Comparison of ENCODE assay signal across 17 mouse cellular contexts in genomic region chr2:28776728-28777127, GRCm38 (mm10).
"Had no signal": no experiment of that assay in that cellular context is flagged by ENCODE, and none has a peak within 500 bp of the region (broad histone marks: within the 10 kb centered on the region; RNA-seq: fewer than 3 reads in every experiment).

No protein-coding gene starts in this region.

- H3K36me3 ChIP-seq: kidney, embryonic 15.5 days; limb, embryonic 13.5 days; midbrain, embryonic 10.5 days; neural tube, embryonic 13.5 days; stomach, embryonic 15.5 days had no signal

- H3K4me1 ChIP-seq: kidney, embryonic 15.5 days; stomach, embryonic 15.5 days had no signal

- H3K4me2 ChIP-seq: kidney, embryonic 15.5 days; limb, embryonic 13.5 days; liver, embryonic 11.5 days; neural tube, embryonic 13.5 days; stomach, embryonic 15.5 days had no signal

- H3K9ac ChIP-seq: kidney, embryonic 15.5 days; limb, embryonic 13.5 days; neural tube, embryonic 13.5 days; stomach, embryonic 15.5 days had no signal

- H3K9me3 ChIP-seq: kidney, embryonic 15.5 days; limb, embryonic 13.5 days; midbrain, embryonic 10.5 days; neural tube, embryonic 13.5 days; stomach, embryonic 15.5 days had no signal

- H3K27me3 ChIP-seq: stomach, embryonic 15.5 days had no signal

- H3K4me3 ChIP-seq: kidney, embryonic 15.5 days; layer of hippocampus, adult 2 months; limb, embryonic 13.5 days; midbrain, embryonic 10.5 days; neural tube, embryonic 13.5 days; stomach, embryonic 15.5 days had no signal

- DNase-seq: kidney, adult 18-20 months; kidney, postnatal 25 days; left cerebral cortex, postnatal 4 days; lung, adult 18-20 months; lung, postnatal 10 days; lung, postnatal 4 days; midbrain, embryonic 14.5 days; right cerebral cortex, postnatal 14 days; thymus, postnatal 14 days had no signal

- ATAC-seq: inflammation-experienced regulatory T-cells, adult 6 months had no signal

- H3K27ac ChIP-seq: kidney, embryonic 15.5 days; layer of hippocampus, adult 2 months; limb, embryonic 13.5 days; midbrain, embryonic 10.5 days; neural tube, embryonic 13.5 days; stomach, embryonic 15.5 days had no signal
